Mouse (Mus musculus): ENCODE measurements at regions not wholly inside any gene's neighbourhood (a gene's known extent, or its start where the extent isn't known, plus 50 kb on each side); places are given as distances from the start of the nearest gene placed in this dataset.

GRCm38 (mm10) chr13:113536306-113536705 is 82.1 kb downstream of the Snx18 start:
- no peak for DNase-seq (ENCODE audit: low spot score in 2 of 2)

- DNase-seq (ENCODE audit: low spot score in 2 of 2): no peak
These were observed 83.5 kb downstream of the Snx18 start for GRCm38 (mm10) chr13:113534664-113535455.

- DNase-seq (ENCODE audit: low spot score in 2 of 2): no peak
These were observed 84.4 kb downstream of the Snx18 start for GRCm38 (mm10) chr13:113533884-113534445.

DNA sequence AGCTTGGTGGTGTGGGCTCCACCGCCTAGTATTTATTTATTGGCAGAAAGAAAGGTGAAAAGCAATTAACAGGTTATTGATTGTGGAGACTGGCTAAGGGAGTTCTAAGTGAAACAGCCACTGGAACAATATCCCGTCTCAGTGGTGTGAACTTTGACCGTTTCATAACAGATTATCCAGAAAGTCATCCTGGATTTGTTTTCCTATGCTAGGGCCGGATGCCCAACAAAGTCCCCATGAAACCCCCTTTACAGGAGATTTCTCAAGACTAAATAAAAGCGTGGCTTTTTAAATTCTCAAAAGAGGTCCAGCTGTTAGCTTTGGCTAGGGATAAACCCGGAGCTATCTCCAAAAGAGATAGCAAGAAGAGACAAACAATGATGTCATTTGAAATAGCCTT is 91.4 kb downstream of the Snx18 start:
- peak in 1 of 2 experiments; percentile 20 for DNase-seq (ENCODE audit: low spot score in 2 of 2)

- DNase-seq (ENCODE audit: low spot score in 2 of 2): no peak
These were observed 94.9 kb downstream of the Snx18 start for GRCm38 (mm10) chr13:113523503-113523902.

GRCm38 (mm10) chr13:113518144-113518543 is 100.2 kb downstream of the Snx18 start:
- no peak for DNase-seq (ENCODE audit: low spot score in 2 of 2)

DNA sequence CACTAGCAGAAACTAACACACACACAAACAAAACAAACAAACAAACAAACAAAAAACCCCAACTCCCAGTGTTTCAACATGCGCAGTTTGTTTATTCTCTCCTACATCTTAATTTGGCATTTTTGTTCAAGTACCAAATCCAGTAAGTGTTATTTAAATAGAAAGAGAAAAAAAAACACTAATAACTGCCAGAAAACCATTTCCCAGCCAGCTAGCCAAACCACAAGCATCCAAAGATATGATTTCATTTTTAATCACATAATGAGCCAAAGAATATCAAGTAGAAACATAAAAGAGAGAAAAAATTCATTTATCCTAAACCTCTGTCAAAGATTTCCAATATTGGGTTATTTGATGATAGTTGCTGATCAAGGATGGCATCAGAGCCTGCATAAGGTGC is 102.3 kb downstream of the Snx18 start:
- DNase-seq (ENCODE audit: low spot score in 2 of 2): no peak

DNA sequence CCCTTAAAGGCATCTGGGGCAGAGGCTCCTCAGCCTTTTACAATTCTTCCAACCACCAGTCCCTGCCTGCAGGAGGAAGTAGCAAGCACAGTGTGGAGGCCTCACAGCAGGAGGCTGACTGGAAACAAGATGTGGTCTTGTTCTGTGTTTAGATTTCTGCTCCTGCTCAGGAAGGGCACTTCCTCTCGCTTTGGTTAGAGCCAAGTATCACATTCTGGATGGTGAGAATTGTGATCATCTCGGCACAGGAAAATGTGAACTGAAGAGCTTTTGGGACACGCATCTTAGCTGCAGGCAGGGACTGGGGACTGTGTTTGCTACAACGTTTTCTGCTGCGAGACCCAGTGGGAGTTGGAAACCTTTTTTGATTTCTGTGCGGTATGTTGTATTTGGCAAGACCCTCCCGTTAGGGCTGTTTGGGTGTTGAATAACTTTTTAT is 103.2 kb downstream of the Snx18 start:
- DNase-seq (ENCODE audit: low spot score in 2 of 2): no peak

DNA sequence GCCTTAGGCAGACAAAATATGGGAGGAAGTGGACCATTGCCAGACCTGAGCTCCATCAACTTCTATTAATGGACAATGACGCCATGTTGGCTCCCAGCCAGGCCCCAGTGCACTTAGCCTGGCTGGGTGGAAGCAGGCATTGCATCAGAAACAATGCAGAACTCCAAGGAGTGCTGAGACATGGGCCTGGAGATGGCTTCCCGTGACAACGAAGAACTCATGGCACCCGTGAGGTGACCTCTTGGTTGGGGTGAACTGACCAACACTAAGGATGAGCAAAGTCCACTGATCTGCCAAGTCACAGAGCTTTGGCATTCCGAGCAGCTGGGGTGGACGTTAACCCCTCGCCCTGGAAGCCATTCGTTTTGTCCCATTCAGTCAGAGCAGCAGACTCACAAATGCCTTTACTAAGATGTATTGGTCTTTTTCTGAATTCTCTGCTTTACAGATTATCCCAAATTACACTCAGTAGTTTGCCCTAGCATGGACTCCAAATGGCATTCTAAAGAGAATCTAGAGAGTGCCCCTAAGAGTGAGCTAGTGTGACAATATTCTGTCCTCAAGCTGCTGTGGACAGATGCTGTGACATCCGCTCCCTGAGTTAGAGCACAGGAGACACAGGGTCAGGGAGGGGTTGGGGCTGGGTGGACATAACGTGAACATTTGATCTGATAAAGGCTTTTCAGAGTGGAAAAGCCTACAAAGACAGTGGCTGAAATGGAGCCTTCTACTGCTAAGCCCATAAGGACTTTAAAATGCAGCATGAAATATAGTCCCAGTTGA is 108.8 kb downstream of the Snx18 start:
- DNase-seq (ENCODE audit: low spot score in 2 of 2): peak; percentile 55 to 70

DNA sequence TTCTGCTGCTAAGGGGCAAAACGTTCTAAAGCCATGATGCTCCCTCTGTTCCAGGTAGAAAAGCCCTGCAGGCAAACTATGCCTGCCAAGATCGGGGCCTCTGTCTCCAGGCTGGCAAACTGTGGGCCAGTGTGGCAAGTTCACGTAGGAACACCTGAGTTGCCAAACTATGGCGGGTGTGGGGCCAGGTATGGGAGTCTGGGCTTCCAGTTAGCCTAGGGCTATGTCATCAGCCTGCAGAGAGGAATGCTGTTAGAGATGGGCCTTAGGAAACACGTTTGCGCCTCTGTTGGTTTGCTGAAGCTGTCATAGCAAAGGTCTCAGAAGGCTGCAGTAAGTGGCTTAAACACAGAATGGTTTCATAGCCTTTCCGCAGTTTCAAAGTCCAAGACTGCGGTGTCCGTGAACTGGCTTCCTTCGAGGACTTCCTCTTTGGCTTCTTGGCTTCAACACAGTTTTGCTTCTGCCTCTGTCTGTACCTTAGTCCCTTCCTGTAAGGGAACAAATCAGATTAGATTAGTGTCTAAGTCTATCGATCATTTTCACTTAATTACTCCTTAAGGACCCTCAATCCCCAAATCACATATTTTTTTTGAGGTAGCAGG is 110.1 kb downstream of the Snx18 start:
- no peak for DNase-seq (ENCODE audit: low spot score in 2 of 2)

GRCm38 (mm10) chr13:113502528-113502927 is 115.8 kb downstream of the Snx18 start:
- no peak for DNase-seq (ENCODE audit: low spot score in 2 of 2)

GRCm38 (mm10) chr13:113502059-113502458 is 116.3 kb downstream of the Snx18 start:
- no peak for DNase-seq (ENCODE audit: low spot score in 2 of 2)

DNA sequence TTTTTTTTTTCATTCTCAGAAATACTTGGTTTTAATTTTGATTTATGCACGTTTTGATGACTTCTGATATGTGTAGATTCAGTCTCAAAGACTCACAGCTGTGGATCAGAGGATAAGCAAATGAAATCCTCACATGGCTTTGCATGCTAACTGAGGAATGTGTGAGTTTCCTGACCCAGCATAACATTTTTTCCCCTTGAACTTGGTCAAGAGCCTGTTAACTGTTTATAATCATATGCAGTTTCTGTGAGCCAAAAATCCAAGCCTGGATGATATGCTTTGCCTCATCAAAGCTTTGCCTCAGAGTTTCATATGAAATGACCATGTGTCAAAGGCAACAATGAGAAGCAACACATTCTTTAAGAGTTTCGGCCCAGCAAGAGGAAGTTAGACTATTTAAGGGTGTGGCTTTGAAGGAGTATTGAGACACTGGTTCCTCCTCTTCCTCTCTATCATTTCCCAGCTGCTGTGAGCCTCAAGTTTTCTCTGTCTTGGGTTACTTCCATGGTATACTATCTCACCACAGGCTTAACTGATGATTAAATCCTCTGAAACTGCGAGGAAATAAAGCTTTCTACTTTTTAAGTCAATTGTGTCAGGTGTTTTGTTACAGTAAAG is 117.9 kb downstream of the Snx18 start:
- no peak for DNase-seq (ENCODE audit: low spot score in 2 of 2)

- peak; percentile 21 to 57 for DNase-seq (ENCODE audit: low spot score in 2 of 2)
These were observed 119.2 kb downstream of the Snx18 start for GRCm38 (mm10) chr13:113499079-113499710.

DNA sequence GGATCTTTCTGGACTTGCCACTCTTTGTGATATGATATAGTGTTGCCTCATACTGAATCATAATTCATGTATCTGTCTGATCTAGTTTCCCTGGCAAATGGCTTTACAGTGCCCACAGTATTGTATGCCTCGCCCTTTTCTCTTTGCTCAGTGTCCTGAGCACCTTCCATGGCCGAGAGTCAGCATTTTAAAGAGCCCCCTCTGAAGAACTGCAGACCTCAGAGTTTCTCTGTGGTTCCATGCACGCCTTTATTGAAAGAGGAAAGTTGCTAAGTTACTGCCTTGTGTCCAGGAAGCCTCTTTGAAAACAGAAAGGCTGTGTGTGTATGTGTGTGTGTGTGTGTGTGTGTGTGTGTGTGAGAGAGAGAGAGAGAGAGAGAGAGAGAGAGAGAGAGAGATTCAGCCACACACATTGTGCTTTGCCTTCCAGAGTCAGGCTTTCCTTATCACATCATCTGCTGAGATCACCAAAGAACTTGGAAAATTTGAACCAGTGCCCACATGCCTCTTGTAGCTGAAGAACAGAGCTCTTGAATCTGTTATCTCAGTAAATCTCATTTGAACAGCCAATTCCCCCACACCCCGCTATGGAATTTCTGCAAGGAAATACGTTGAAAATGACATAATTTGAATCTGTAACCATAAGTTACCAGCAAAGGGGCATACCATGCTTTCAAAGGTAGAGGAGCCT is 122.6 kb downstream of the Snx18 start:
- no peak for DNase-seq (ENCODE audit: low spot score in 2 of 2)

DNA sequence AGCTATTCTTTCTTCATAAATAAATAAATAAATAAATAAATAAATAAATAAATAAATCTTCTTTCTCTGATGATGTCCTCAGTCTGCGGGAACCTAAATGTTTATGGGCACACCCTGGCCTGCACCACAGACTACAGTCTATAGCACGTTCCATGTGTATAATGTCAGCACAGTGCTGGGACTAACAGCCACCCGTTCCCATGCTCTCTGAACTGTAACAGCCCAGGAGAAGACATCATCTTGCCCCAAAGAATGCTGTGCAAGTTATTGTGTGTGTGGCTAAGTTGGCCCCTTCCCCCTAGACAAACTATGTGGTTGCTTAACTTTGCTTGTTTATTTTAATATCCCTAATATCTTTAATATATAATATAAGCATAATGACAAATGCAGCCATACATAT is 123.2 kb downstream of the Snx18 start:
- no peak for DNase-seq (ENCODE audit: low spot score in 2 of 2)

GRCm38 (mm10) chr13:113494688-113495087 is 123.7 kb downstream of the Snx18 start:
- no peak for DNase-seq (ENCODE audit: low spot score in 2 of 2)

- DNase-seq (ENCODE audit: low spot score in 2 of 2): no peak
These were observed 128.2 kb downstream of the Snx18 start for GRCm38 (mm10) chr13:113489951-113490822.

GRCm38 (mm10) chr13:113486368-113486955 is 131.9 kb downstream of the Snx18 start:
- DNase-seq (ENCODE audit: low spot score in 2 of 2): no peak
